Mouse (Mus musculus): ENCODE results near the gene Musk. TPM values are rescaled to one million over a fixed set of nuclear protein-coding genes. Genes with fewer than 3 reads are reported as not detected.

Musk gene
- polyA plus RNA-seq, 1 experiment = 0.05 TPM

DNA sequence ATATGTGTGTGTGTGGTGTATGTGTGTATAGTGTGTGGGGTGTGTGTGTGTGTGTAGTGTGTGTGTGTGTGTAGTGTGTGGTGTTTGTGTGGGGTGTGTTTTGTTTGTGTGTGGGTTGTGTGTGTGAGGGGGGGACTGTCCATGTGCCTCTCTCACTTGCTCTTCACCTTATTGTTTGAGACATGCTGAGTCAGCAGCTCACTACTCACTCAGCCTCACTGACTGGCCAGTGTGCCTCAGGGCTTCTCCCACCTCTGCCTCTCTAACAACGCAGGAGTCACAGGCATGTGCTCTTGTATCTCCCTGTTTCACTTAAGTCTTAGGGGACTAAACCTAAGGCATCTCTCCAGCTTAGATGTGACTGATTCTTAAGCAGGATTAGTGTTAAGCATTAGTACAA, 6.1 kb downstream of the Musk start:
- no peak for DNase-seq
- TF ChIP-seq CTCF (IDR thresholded peaks at IDR 0.05; ENCODE audit: borderline replicate concordance, insufficient read depth, low read depth, low read length) = no peak
- TF ChIP-seq POLR2A (IDR thresholded peaks at IDR 0.05; ENCODE audit: borderline replicate concordance, insufficient read depth, low read length) = no peak
- 60% methylated on average over 1 of the region's 1 CpGs for WGBS
- no peaks in the 10 kb centered on the region for H3K4me1 ChIP-seq (ENCODE audit: control insufficient read depth, insufficient read depth, low read length)
- H3K27me3 ChIP-seq (ENCODE audit: control insufficient read depth, insufficient read depth, low read length) = no peaks in the 10 kb centered on the region
- H3K4me3 ChIP-seq (replicated peaks; ENCODE audit: insufficient read depth, low read depth, low read length) = no peak overlapping the region
- H3K27ac ChIP-seq (ENCODE audit: insufficient read depth, low read length) = no peak overlapping the region

- TF ChIP-seq POLR2A (IDR thresholded peaks at IDR 0.05; ENCODE audit: borderline replicate concordance, insufficient read depth, low read length) = no peak
- no peak for TF ChIP-seq CTCF (IDR thresholded peaks at IDR 0.05; ENCODE audit: borderline replicate concordance, insufficient read depth, low read depth, low read length)
- WGBS = 88% methylated on average over 3 of the region's 3 CpGs
These were observed 7.3 kb downstream of the Musk start for GRCm38 (mm10) chr4:58293099-58293498.

GRCm38 (mm10) chr4:58303862-58304261, 18.1 kb downstream of the Musk start:
- no peaks in the 10 kb centered on the region for H3K27me3 ChIP-seq (ENCODE audit: control insufficient read depth, insufficient read depth, low read length)
- WGBS = 90% methylated on average over 5 of the region's 5 CpGs
- no peak for DNase-seq
- TF ChIP-seq POLR2A (IDR thresholded peaks at IDR 0.05; ENCODE audit: borderline replicate concordance, insufficient read depth, low read length) (no peak), CTCF (IDR thresholded peaks at IDR 0.05; ENCODE audit: borderline replicate concordance, insufficient read depth, low read depth, low read length) (no peak)
- no peak overlapping the region for H3K4me3 ChIP-seq (replicated peaks; ENCODE audit: insufficient read depth, low read depth, low read length)
- no peak overlapping the region for H3K27ac ChIP-seq (ENCODE audit: insufficient read depth, low read length)
- no peaks in the 10 kb centered on the region for H3K4me1 ChIP-seq (ENCODE audit: control insufficient read depth, insufficient read depth, low read length)

More at GRCm38 (mm10) chr4:58293099-58293498, 7.3 kb downstream of the Musk start:
- Histone ChIP-seq H3K27me3 (ENCODE audit: control insufficient read depth, insufficient read depth, low read length) (no peaks in the 10 kb centered on the region), H3K27ac (ENCODE audit: insufficient read depth, low read length) (no peak overlapping the region), H3K4me3 (replicated peaks; ENCODE audit: insufficient read depth, low read depth, low read length) (no peak overlapping the region), H3K4me1 (ENCODE audit: control insufficient read depth, insufficient read depth, low read length) (no peaks in the 10 kb centered on the region)
- no peak for DNase-seq

GRCm38 (mm10) chr4:58304564-58304963, 18.8 kb downstream of the Musk start:
- Histone ChIP-seq H3K4me3 (replicated peaks; ENCODE audit: insufficient read depth, low read depth, low read length) (no peak overlapping the region), H3K27ac (ENCODE audit: insufficient read depth, low read length) (no peak overlapping the region), H3K27me3 (ENCODE audit: control insufficient read depth, insufficient read depth, low read length) (no peaks in the 10 kb centered on the region), H3K4me1 (ENCODE audit: control insufficient read depth, insufficient read depth, low read length) (no peaks in the 10 kb centered on the region)
- TF ChIP-seq POLR2A (IDR thresholded peaks at IDR 0.05; ENCODE audit: borderline replicate concordance, insufficient read depth, low read length) (no peak), CTCF (IDR thresholded peaks at IDR 0.05; ENCODE audit: borderline replicate concordance, insufficient read depth, low read depth, low read length) (no peak)
- WGBS = 41% methylated on average over 7 of the region's 7 CpGs
- DNase-seq = no peak

- Histone ChIP-seq H3K4me3 (replicated peaks; ENCODE audit: insufficient read depth, low read depth, low read length) (no peak overlapping the region), H3K27me3 (ENCODE audit: control insufficient read depth, insufficient read depth, low read length) (no peaks in the 10 kb centered on the region), H3K27ac (ENCODE audit: insufficient read depth, low read length) (no peak overlapping the region), H3K4me1 (ENCODE audit: control insufficient read depth, insufficient read depth, low read length) (no peaks in the 10 kb centered on the region)
- no peak for DNase-seq
- WGBS = 80% methylated on average over 2 of the region's 2 CpGs
- TF ChIP-seq POLR2A (IDR thresholded peaks at IDR 0.05; ENCODE audit: borderline replicate concordance, insufficient read depth, low read length) (no peak), CTCF (IDR thresholded peaks at IDR 0.05; ENCODE audit: borderline replicate concordance, insufficient read depth, low read depth, low read length) (no peak)
These were observed 21.7 kb downstream of the Musk start for GRCm38 (mm10) chr4:58307421-58307820.

DNA sequence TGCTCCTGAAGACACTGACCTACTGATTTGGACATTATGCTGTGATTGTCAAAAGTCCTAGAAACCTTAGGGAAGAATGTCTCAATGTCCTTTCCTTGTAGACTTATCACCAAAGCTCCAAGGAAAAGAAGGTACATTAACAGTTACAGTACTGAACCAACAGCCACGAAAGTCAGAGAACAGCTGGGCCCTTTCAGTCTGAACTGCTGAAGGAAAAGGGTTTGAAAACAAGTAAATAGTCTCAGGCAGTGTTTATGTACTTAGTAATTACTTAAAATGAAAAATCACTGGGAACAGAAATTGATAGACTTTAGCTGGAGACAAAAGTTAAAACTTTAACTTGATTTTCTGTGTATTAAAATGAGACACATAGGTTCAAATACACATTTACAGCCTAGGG, 27.6 kb downstream of the Musk start:
- H3K4me3 ChIP-seq (replicated peaks; ENCODE audit: insufficient read depth, low read depth, low read length) = no peak overlapping the region
- no peaks in the 10 kb centered on the region for H3K4me1 ChIP-seq (ENCODE audit: control insufficient read depth, insufficient read depth, low read length)
- no peak overlapping the region for H3K27ac ChIP-seq (ENCODE audit: insufficient read depth, low read length)
- WGBS = 80% methylated on average over 1 of the region's 1 CpGs
- no peak for TF ChIP-seq CTCF (IDR thresholded peaks at IDR 0.05; ENCODE audit: borderline replicate concordance, insufficient read depth, low read depth, low read length)
- TF ChIP-seq POLR2A (IDR thresholded peaks at IDR 0.05; ENCODE audit: borderline replicate concordance, insufficient read depth, low read length) = no peak
- no peak for DNase-seq
- no peaks in the 10 kb centered on the region for H3K27me3 ChIP-seq (ENCODE audit: control insufficient read depth, insufficient read depth, low read length)

- H3K27me3 ChIP-seq (ENCODE audit: control insufficient read depth, insufficient read depth, low read length) = no peaks in the 10 kb centered on the region
- no peak for TF ChIP-seq CTCF (IDR thresholded peaks at IDR 0.05; ENCODE audit: borderline replicate concordance, insufficient read depth, low read depth, low read length)
- no peak for TF ChIP-seq POLR2A (IDR thresholded peaks at IDR 0.05; ENCODE audit: borderline replicate concordance, insufficient read depth, low read length)
- no peak overlapping the region for H3K27ac ChIP-seq (ENCODE audit: insufficient read depth, low read length)
- no peaks in the 10 kb centered on the region for H3K4me1 ChIP-seq (ENCODE audit: control insufficient read depth, insufficient read depth, low read length)
- 72% methylated on average over 4 of the region's 4 CpGs for WGBS
- no peak for DNase-seq
- H3K4me3 ChIP-seq (replicated peaks; ENCODE audit: insufficient read depth, low read depth, low read length) = no peak overlapping the region
These were observed 29.3 kb downstream of the Musk start for GRCm38 (mm10) chr4:58314942-58315508.

GRCm38 (mm10) chr4:58317536-58317935, 31.8 kb downstream of the Musk start:
- H3K4me3 ChIP-seq (replicated peaks; ENCODE audit: insufficient read depth, low read depth, low read length) = no peak overlapping the region
- TF ChIP-seq POLR2A (IDR thresholded peaks at IDR 0.05; ENCODE audit: borderline replicate concordance, insufficient read depth, low read length) = no peak
- no peak for TF ChIP-seq CTCF (IDR thresholded peaks at IDR 0.05; ENCODE audit: borderline replicate concordance, insufficient read depth, low read depth, low read length)
- WGBS = 86% methylated on average over 3 of the region's 3 CpGs
- no peak for DNase-seq
- H3K27me3 ChIP-seq (ENCODE audit: control insufficient read depth, insufficient read depth, low read length) = no peaks in the 10 kb centered on the region
- H3K4me1 ChIP-seq (ENCODE audit: control insufficient read depth, insufficient read depth, low read length) = no peaks in the 10 kb centered on the region
- no peak overlapping the region for H3K27ac ChIP-seq (ENCODE audit: insufficient read depth, low read length)
